Mouse (Mus musculus) erythroblast, embryonic 14.5 days (primary cell): Measurements from ENCODE around the gene Ddx24.

Experiments
- GATA1 ChIP-seq: IDR thresholded peaks from 2 replicates; pipeline ENCODE4 v1.6.1; 2012; ENCODE audit warnings: low read length, inconsistent platforms, mixed read lengths
- TAL1 ChIP-seq: IDR thresholded peaks from 3 replicates; pipeline ENCODE4 v1.6.1; 2012; ENCODE audit warnings: low read length, inconsistent platforms, mixed read lengths

GRCm38 (mm10) chr12:103396751-103397150 lies 28.9 kb downstream of the Ddx24 start:
- TF ChIP-seq TAL1 (no peak), GATA1 (no peak)
